Mouse (Mus musculus) monocyte, adult 5-6 weeks (primary cell): ENCODE data around the gene Lrp3. TPM values are rescaled to one million over a fixed set of nuclear protein-coding genes. Genes with fewer than 3 reads are reported as not detected.

Source experiments
- ATAC-seq: fragments of 153-309, 156-312 bp; replicated peaks from 2 replicates; pipeline ENCODE4 v1.8.0; 2017; ENCODE audit warnings: mild to moderate bottlenecking; ENCODE audit not compliant: low TSS enrichment, insufficient number of reproducible peaks, severe bottlenecking, poor library complexity, low FRiP score
- total RNA-seq: library from RNA; stranded (forward); fragments of 200-1000, 200-491, 200-594 nt; gene quantifications from 3 replicates; pipeline ENCODE4 v1.2.3, GENCODE M21; 2017

The Lrp3 gene
- total RNA-seq, 1 experiment from 2014 or later: not detected

- ATAC-seq: peak; percentile 66
These were observed 58.5 kb downstream of the Lrp3 start for GRCm38 (mm10) chr7:35156561-35157477.

GRCm38 (mm10) chr7:35154449-35154848 lies 60.8 kb downstream of the Lrp3 start:
- ATAC-seq: no peak

GRCm38 (mm10) chr7:35150860-35151259 lies 64.4 kb downstream of the Lrp3 start:
- ATAC-seq: peak; percentile 71

Other genes with a start within 250 kb of the Lrp3 start
- gene Cebpg, start 158.9 kb downstream of the Lrp3 start, total RNA-seq: 50.2 to 83.4 TPM (median 69.0 TPM) in 3 replicates
- 9.3 to 16.4 TPM (median 10.3 TPM) in 3 replicates for gene Cebpa, start 96.2 kb downstream of the Lrp3 start, total RNA-seq
- gene Slc7a10, start 29.1 kb downstream of the Lrp3 start, total RNA-seq: not detected in 3 replicates
- 10.4 to 20.6 TPM (median 15.0 TPM) in 3 replicates for gene Gpatch1, start 102.9 kb upstream of the Lrp3 start, total RNA-seq
- gene Rhpn2, start 118.7 kb upstream of the Lrp3 start, total RNA-seq: 0.85 TPM in 1 of 3 replicates, not detected in the others
- gene Faap24, start 181.3 kb upstream of the Lrp3 start, total RNA-seq: 1.8 to 11.2 TPM (median 9.2 TPM) in 3 replicates
- 10.7 to 21.7 TPM (median 11.2 TPM) in 3 replicates for gene Cep89, start 181.5 kb upstream of the Lrp3 start, total RNA-seq
- not detected in 3 replicates for gene Slc7a9, start 233.3 kb upstream of the Lrp3 start, total RNA-seq